ENCODE assay signal across 8 mouse cellular contexts in the genomic region with DNA sequence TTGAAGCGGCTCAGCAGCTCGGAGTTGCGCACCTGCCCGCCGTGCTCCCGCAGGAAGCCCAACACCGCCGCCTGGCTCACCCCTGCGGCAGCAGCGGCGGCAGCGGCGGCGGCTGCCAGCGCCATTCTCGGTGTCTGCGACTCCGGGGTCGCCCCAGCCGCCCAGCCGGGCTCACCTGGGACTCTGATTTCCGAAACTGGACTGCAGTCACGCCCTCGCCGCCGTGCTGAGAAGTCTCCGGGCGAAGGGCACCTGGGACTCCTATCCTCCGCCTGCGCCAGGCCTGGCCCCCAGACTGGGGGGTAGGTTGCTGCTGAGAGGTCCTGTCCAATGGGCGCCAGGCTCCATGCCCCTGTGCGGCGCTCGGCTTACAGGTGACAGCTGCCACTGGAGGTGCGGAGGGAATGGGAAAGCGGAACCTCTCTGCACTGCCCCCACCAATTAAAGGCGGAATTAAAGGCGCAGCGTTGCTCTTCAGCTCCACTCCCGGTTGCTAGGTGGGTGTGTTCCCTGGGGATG. TPM values are rescaled to one million over a fixed set of nuclear protein-coding genes. Genes with fewer than 3 reads are reported as not detected.
DNase-seq lines count a peak whose midpoint lies in the region; ATAC-seq and TF ChIP-seq lines count a peak whose summit lies in the region.

A gene (plus strand): TSS at position 384 of the 519 bp plus-strand sequence.
A gene (minus strand): TSS at position 492 of the 519 bp plus-strand sequence.

- TF ChIP-seq EP300 in lung, postnatal 0 days (IDR thresholded peaks at IDR 0.05) = no peak

- peaks cover 25% of the 10 kb centered on the region for H3K4me1 ChIP-seq in embryonic facial prominence, embryonic 13.5 days
- H3K4me1 ChIP-seq in hindbrain, embryonic 15.5 days (replicated peaks) = peaks cover 28% of the 10 kb centered on the region
- H3K4me1 ChIP-seq in lung, postnatal 0 days (ENCODE audit: insufficient read depth, low read depth, low read length) = no peaks in the 10 kb centered on the region; the same call in 1 of the 2 replicates
- H3K4me1 ChIP-seq in small intestine, adult 2 months (ENCODE audit: control insufficient read depth, insufficient read depth, insufficient read length, low read length) = peaks cover 12% of the 10 kb centered on the region

- no peaks in the 10 kb centered on the region; the same call in 1 of the 2 replicates for H3K9me3 ChIP-seq in embryonic facial prominence, embryonic 13.5 days
- H3K9me3 ChIP-seq in hindbrain, embryonic 15.5 days = no peaks in the 10 kb centered on the region
- no peaks in the 10 kb centered on the region for H3K9me3 ChIP-seq in lung, postnatal 0 days (ENCODE audit: low read length)

- H3K4me3 ChIP-seq in embryonic facial prominence, embryonic 13.5 days = peak within 1 kb of the TSS; percentile 46
- H3K4me3 ChIP-seq in hindbrain, embryonic 15.5 days = peak within 1 kb of the TSS; percentile 46
- peak within 1 kb of the TSS; percentile 38 for H3K4me3 ChIP-seq in lung, postnatal 0 days (ENCODE audit: low read depth, low read length)
- peak within 1 kb of the TSS; percentile 79 for H3K4me3 ChIP-seq in small intestine, adult 2 months (ENCODE audit: low read depth, low read length)

- 3% methylated on average over 40 of the region's 40 CpGs for WGBS in embryonic facial prominence, embryonic 13.5 days
- 2% methylated on average over 40 of the region's 40 CpGs for WGBS in hindbrain, embryonic 15.5 days
- 3% methylated on average over 40 of the region's 40 CpGs for WGBS in lung, postnatal 0 days
- WGBS in small intestine, adult 2 months = under 1% methylated on average over 40 of the region's 40 CpGs

- no peaks in the 10 kb centered on the region for H3K36me3 ChIP-seq in embryonic facial prominence, embryonic 13.5 days
- no peaks in the 10 kb centered on the region for H3K36me3 ChIP-seq in hindbrain, embryonic 15.5 days
- no peaks in the 10 kb centered on the region for H3K36me3 ChIP-seq in lung, postnatal 0 days (ENCODE audit: insufficient read depth, low read length)
- no peaks in the 10 kb centered on the region for H3K36me3 ChIP-seq in small intestine, adult 2 months (ENCODE audit: control insufficient read depth, insufficient read depth, low read length)

- peak; percentile 38 for TF ChIP-seq CTCF in lung, postnatal 0 days (IDR thresholded peaks at IDR 0.05)
- 0 out of 2 replicates have a peak, but pooled peaks have one; percentile 9 for TF ChIP-seq CTCF in small intestine, adult 2 months (IDR thresholded peaks at IDR 0.05; ENCODE audit: extremely low read depth, insufficient read length, insufficient replicate concordance, low read depth, low read length)

- 0 out of 2 replicates have a peak, but pooled peaks have one; percentile 28 for ATAC-seq in embryonic facial prominence, embryonic 13.5 days (ENCODE audit: insufficient number of reproducible peaks, insufficient read depth, low FRiP score, low TSS enrichment, low read depth)
- peak; percentile 71 for ATAC-seq in hindbrain, embryonic 15.5 days (ENCODE audit: low FRiP score, low read depth)
- peak; percentile 70 for ATAC-seq in lung, postnatal 0 days

- TF ChIP-seq POLR2A in small intestine, adult 2 months (IDR thresholded peaks at IDR 0.05; ENCODE audit: low read depth, low read length) = peak; percentile 51; the same call in 1 of the 2 replicates

- peak; percentile 44 to 75 for DNase-seq in urinary bladder, adult 18-20 months (ENCODE audit: low spot score in 2 of 2)
- DNase-seq in urinary bladder, postnatal 10 days (ENCODE audit: low spot score) = no peak
- peak; percentile 58 to 66 for DNase-seq in layer of hippocampus, postnatal 25 days (ENCODE audit: extremely low spot score in 1 of 2, low spot score in 1 of 2)
- peak; percentile 64 for DNase-seq in lung, postnatal 0 days (ENCODE audit: low spot score)
- DNase-seq in testis, postnatal 14 days (ENCODE audit: low spot score) = no peak

- H3K27me3 ChIP-seq in embryonic facial prominence, embryonic 13.5 days = peaks cover 73% of the 10 kb centered on the region
- peaks cover 68% of the 10 kb centered on the region for H3K27me3 ChIP-seq in hindbrain, embryonic 15.5 days
- H3K27me3 ChIP-seq in lung, postnatal 0 days (replicated peaks; ENCODE audit: insufficient read depth, low read length) = peaks cover 40% of the 10 kb centered on the region
- no peaks in the 10 kb centered on the region; the same call in 1 of the 2 replicates for H3K27me3 ChIP-seq in small intestine, adult 2 months (ENCODE audit: control insufficient read depth, insufficient read depth, low read length)

- no peak within 1 kb of the TSS for H3K27ac ChIP-seq in embryonic facial prominence, embryonic 13.5 days
- no peak within 1 kb of the TSS for H3K27ac ChIP-seq in hindbrain, embryonic 15.5 days (replicated peaks)
- no peak within 1 kb of the TSS for H3K27ac ChIP-seq in lung, postnatal 0 days (ENCODE audit: low read length)
- H3K27ac ChIP-seq in small intestine, adult 2 months (ENCODE audit: insufficient read depth, low read depth, low read length) = peak within 1 kb of the TSS; percentile 80

- peak within 1 kb of the TSS; percentile 53 for H3K9ac ChIP-seq in embryonic facial prominence, embryonic 13.5 days
- H3K9ac ChIP-seq in hindbrain, embryonic 15.5 days = peak within 1 kb of the TSS; percentile 39
- no peak within 1 kb of the TSS for H3K9ac ChIP-seq in lung, postnatal 0 days (replicated peaks; ENCODE audit: low read depth)

- H3K4me2 ChIP-seq in embryonic facial prominence, embryonic 13.5 days = peak within 1 kb of the TSS; percentile 75
- H3K4me2 ChIP-seq in hindbrain, embryonic 15.5 days = peak within 1 kb of the TSS; percentile 71
- peak within 1 kb of the TSS; percentile 69 for H3K4me2 ChIP-seq in lung, postnatal 0 days (replicated peaks; ENCODE audit: low read depth, low read length)

RNA-seq across cellular contexts. Expression of the first gene that starts in this region (rescaled TPM):
- polyA plus RNA-seq in embryonic facial prominence, embryonic 13.5 days (2015; fragmentation: Nextera tagmentation; extraction: Ambion mirVana) = not detected in 2 replicates
- 0.38 TPM in 1 of 2 replicates, not detected in the other for polyA plus RNA-seq in hindbrain, embryonic 15.5 days (2015; fragmentation: Nextera tagmentation; extraction: Ambion mirVana)
- total RNA-seq in layer of hippocampus, postnatal 25 days (2021) = 1 to 10 TPM; 1.8 to 2.5 TPM
- polyA plus RNA-seq in lung, postnatal 0 days (2015; fragmentation: Nextera tagmentation; extraction: Ambion mirVana) = not detected in 2 replicates
- polyA plus RNA-seq in small intestine, adult 2 months (2012; rRNA removed) = not detected in 2 replicates

RNA-seq across cellular contexts. Expression of the second gene that starts in this region (rescaled TPM):
- 0.21 and 1.2 TPM in 2 replicates for polyA plus RNA-seq in embryonic facial prominence, embryonic 13.5 days (2015; fragmentation: Nextera tagmentation; extraction: Ambion mirVana)
- polyA plus RNA-seq in hindbrain, embryonic 15.5 days (2015; fragmentation: Nextera tagmentation; extraction: Ambion mirVana) = 1.3 and 1.6 TPM in 2 replicates
- 100 to 1,000 TPM; 125 to 132 TPM for total RNA-seq in layer of hippocampus, postnatal 25 days (2021)
- polyA plus RNA-seq in lung, postnatal 0 days (2015; fragmentation: Nextera tagmentation; extraction: Ambion mirVana) = 0.42 and 0.62 TPM in 2 replicates
- polyA plus RNA-seq in small intestine, adult 2 months (2012; rRNA removed) = 9.7 and 61.2 TPM in 2 replicates

Comparison
In these comparisons a context has a peak if more than half of its experiments do, and no peak if none do; other contexts are left out.
1. DNase-seq: peak in urinary bladder, adult 18-20 months (2 of 2) and layer of hippocampus, postnatal 25 days (2 of 2); none in urinary bladder, postnatal 10 days (single experiment) and testis, postnatal 14 days (single experiment).
2. Peak in DNase-seq, ATAC-seq, H3K4me3 ChIP-seq and H3K4me2 ChIP-seq in lung, postnatal 0 days; RNA of the genes that start here not detected or under 1 TPM.
3. Peak in every context shown above with its lines, with median percentiles within 50 percentile points of each other: ATAC-seq, H3K4me2 ChIP-seq and H3K4me3 ChIP-seq.